Mouse (Mus musculus) forebrain, embryonic 15.5 days (tissue): ENCODE results near the gene Tbx6. TPM values are rescaled to one million over a fixed set of nuclear protein-coding genes. Genes with fewer than 3 reads are reported as not detected.
A peak's percentile ranks its signal among the peaks of the same experiment; 100 is the strongest.
"Not testable (repeated sequence)": the region's sequence is repeated elsewhere in the genome, so short reads cannot be mapped to it uniquely, and the experiment has no call there.

Experiments used
- ATAC-seq: fragments of 200-750 bp; cut with Nextera tagmentation; replicated peaks from 2 replicates; pipeline ENCODE4 v1.8.0; 2017; ENCODE audit warnings: mild to moderate bottlenecking, moderate TSS enrichment, moderate library complexity
- H3K27ac ChIP-seq: fragments of 300-500 bp; sonication (generic); replicated peaks from 2 replicates; pipeline ENCODE4 v1.5.1; 2015; ENCODE audit warnings: mild to moderate bottlenecking, inconsistent platforms
- H3K27me3 ChIP-seq: fragments of 300-500 bp; sonication (generic); 2 replicates; pipeline ENCODE4 v1.6.1; 2015; ENCODE audit warnings: inconsistent platforms
- H3K36me3 ChIP-seq: fragments of 300-500 bp; sonication (generic); 2 replicates; pipeline ENCODE4 v1.6.1; 2015; ENCODE audit warnings: mild to moderate bottlenecking, inconsistent platforms
- H3K4me1 ChIP-seq: fragments of 300-500 bp; sonication (generic); 2 replicates; pipeline ENCODE4 v1.6.1; 2015; ENCODE audit warnings: inconsistent platforms
- H3K4me2 ChIP-seq: fragments of 300-500 bp; sonication (generic); replicated peaks from 2 replicates; pipeline ENCODE4 v1.6.1; 2015; ENCODE audit warnings: mild to moderate bottlenecking, inconsistent platforms
- H3K4me3 ChIP-seq: fragments of 300-500 bp; sonication (generic); 2 replicates; pipeline ENCODE4 v1.5.1; 2015; ENCODE audit warnings: mild to moderate bottlenecking, inconsistent platforms
- H3K9ac ChIP-seq: fragments of 300-500 bp; sonication (generic); replicated peaks from 2 replicates; pipeline ENCODE4 v1.6.1; 2015; ENCODE audit warnings: mild to moderate bottlenecking, inconsistent platforms
- H3K9me3 ChIP-seq: fragments of 300-500 bp; sonication (generic); 2 replicates; pipeline ENCODE4 v1.6.1; 2016; ENCODE audit warnings: inconsistent platforms
- WGBS: fragments of 180-500 bp; shearing (Covaris S2); methylation state at CpG from one replicate; pipeline ENCODE4 v1.1.7; 2015; ENCODE audit warnings: mixed read lengths; 5-methylcytosine and 5-hydroxymethylcytosine counted together
- polyA plus RNA-seq: library from polyadenylated mRNA; unstranded; fragments of >200 nt; fragmentation: Nextera tagmentation; extraction: Ambion mirVana; gene quantifications from 2 replicates; pipeline ENCODE4 v1.2.1, GENCODE M21; 2015

Gene Tbx6
- polyA plus RNA-seq, 1 experiment from 2014 or later: 0.41 TPM

- WGBS: 86% methylated on average over 2 of the region's 2 CpGs
- Histone ChIP-seq H3K27ac (no peak overlapping the region), H3K4me2 (no peak overlapping the region), H3K4me3 (no peak overlapping the region), H3K9me3 (no peaks in the 10 kb centered on the region), H3K27me3 (no peaks in the 10 kb centered on the region), H3K9ac (no peak overlapping the region), H3K36me3 (peaks cover 17% of the 10 kb centered on the region), H3K4me1 (peaks cover 31% of the 10 kb centered on the region)
- ATAC-seq: no peak
These were observed 6.8 kb upstream of the Tbx6 start for GRCm38 (mm10) chr7:126774463-126774862.

- H3K27ac ChIP-seq: 0 out of 2 replicates have a peak overlapping the region, but pooled peaks have one; percentile 92
- no peaks in the 10 kb centered on the region for H3K27me3 ChIP-seq
- peaks cover 9% of the 10 kb centered on the region for H3K36me3 ChIP-seq
- no peak overlapping the region for H3K4me3 ChIP-seq
- H3K4me2 ChIP-seq: no peak overlapping the region
- WGBS: 85% methylated on average over 10 of the region's 10 CpGs
- peaks cover 40% of the 10 kb centered on the region for H3K4me1 ChIP-seq
- no peaks in the 10 kb centered on the region for H3K9me3 ChIP-seq
- no peak for ATAC-seq
- H3K9ac ChIP-seq: no peak overlapping the region
These were observed 5.9 kb upstream of the Tbx6 start for GRCm38 (mm10) chr7:126775185-126775977.

GRCm38 (mm10) chr7:126775978-126776234 lies 5.4 kb upstream of the Tbx6 start:
- 66% methylated on average over 3 of the region's 3 CpGs for WGBS
- no peaks in the 10 kb centered on the region for H3K9me3 ChIP-seq
- peaks cover 45% of the 10 kb centered on the region for H3K4me1 ChIP-seq
- H3K4me2 ChIP-seq: peak overlapping the region; percentile 87
- H3K36me3 ChIP-seq: peaks cover 4% of the 10 kb centered on the region
- H3K27ac ChIP-seq: peak overlapping the region; percentile 92
- no peak for ATAC-seq
- H3K4me3 ChIP-seq: peak overlapping the region; percentile 64; the same call in 1 of the 2 replicates
- H3K9ac ChIP-seq: peak overlapping the region; percentile 93; the same call in 1 of the 2 replicates
- H3K27me3 ChIP-seq: no peaks in the 10 kb centered on the region

- ATAC-seq: peak; percentile 90
- H3K27ac ChIP-seq: peak within 1 kb of the TSS; percentile 92
- H3K27me3 ChIP-seq: no peaks in the 10 kb centered on the region
- H3K4me1 ChIP-seq: peaks cover 52% of the 10 kb centered on the region
- peak within 1 kb of the TSS; percentile 93 for H3K9ac ChIP-seq
- H3K36me3 ChIP-seq: no peaks in the 10 kb centered on the region; the same call in 1 of the 2 replicates
- H3K4me2 ChIP-seq: peak within 1 kb of the TSS; percentile 87
- peak within 1 kb of the TSS; percentile 64 for H3K4me3 ChIP-seq
- WGBS: under 1% methylated on average over 37 of the region's 37 CpGs
- H3K9me3 ChIP-seq: no peaks in the 10 kb centered on the region
These were observed 4.7 kb upstream of the Tbx6 start, which contains the start of gene Ypel3 for GRCm38 (mm10) chr7:126776598-126777057. Gene Ypel3, plus strand, starts transcription at chr7:126776955.

GRCm38 (mm10) chr7:126777476-126777875 lies 3.8 kb upstream of the Tbx6 start:
- Histone ChIP-seq H3K4me2 (peak overlapping the region; percentile 87), H3K9me3 (no peaks in the 10 kb centered on the region), H3K9ac (peak overlapping the region; percentile 93), H3K27me3 (no peaks in the 10 kb centered on the region), H3K4me3 (peak overlapping the region; percentile 64), H3K4me1 (peaks cover 52% of the 10 kb centered on the region), H3K36me3 (no peaks in the 10 kb centered on the region; the same call in 1 of the 2 replicates), H3K27ac (peak overlapping the region; percentile 92)
- 54% methylated on average over 10 of the region's 10 CpGs for WGBS
- ATAC-seq: no peak

GRCm38 (mm10) chr7:126778147-126778546 lies 3.1 kb upstream of the Tbx6 start:
- Histone ChIP-seq H3K4me2 (peak overlapping the region; percentile 87), H3K27ac (0 out of 2 replicates have a peak overlapping the region, but pooled peaks have one; percentile 3), H3K27me3 (no peaks in the 10 kb centered on the region), H3K9me3 (no peaks in the 10 kb centered on the region), H3K4me3 (peak overlapping the region; percentile 64; the same call in 1 of the 2 replicates), H3K4me1 (peaks cover 52% of the 10 kb centered on the region), H3K9ac (peak overlapping the region; percentile 93; the same call in 1 of the 2 replicates), H3K36me3 (no peaks in the 10 kb centered on the region; the same call in 1 of the 2 replicates)
- 85% methylated on average over 3 of the region's 3 CpGs for WGBS
- no peak for ATAC-seq

- 94% methylated on average over 7 of the region's 7 CpGs for WGBS
- H3K27me3 ChIP-seq, H3K27ac ChIP-seq, H3K36me3 ChIP-seq, H3K9ac ChIP-seq, H3K4me2 ChIP-seq, ATAC-seq, H3K4me3 ChIP-seq, H3K9me3 ChIP-seq: not testable (repeated sequence)
- H3K4me1 ChIP-seq: peaks cover 52% of the 10 kb centered on the region
These were observed 2.2 kb upstream of the Tbx6 start for GRCm38 (mm10) chr7:126779101-126779500.

- peak overlapping the region; percentile 89 for H3K4me2 ChIP-seq
- H3K9me3 ChIP-seq: no peaks in the 10 kb centered on the region
- WGBS: under 1% methylated on average over 21 of the region's 21 CpGs
These were observed 1.0 kb upstream of the Tbx6 start for GRCm38 (mm10) chr7:126779983-126780970.

GRCm38 (mm10) chr7:126781661-126782370 lies 533 bp downstream of the Tbx6 start:
- Histone ChIP-seq H3K27me3 (no peaks in the 10 kb centered on the region), H3K4me3 (peak overlapping the region; percentile 42; the same call in 1 of the 2 replicates), H3K27ac (no peak overlapping the region), H3K9ac (no peak overlapping the region), H3K4me2 (no peak overlapping the region), H3K4me1 (peaks cover 41% of the 10 kb centered on the region), H3K9me3 (no peaks in the 10 kb centered on the region), H3K36me3 (peaks cover 30% of the 10 kb centered on the region)
- ATAC-seq: no peak
- WGBS: 46% methylated on average over 11 of the region's 11 CpGs

More at GRCm38 (mm10) chr7:126779983-126780970, 1.0 kb upstream of the Tbx6 start:
- Histone ChIP-seq H3K9ac (peak overlapping the region; percentile 48), H3K4me3 (peak overlapping the region; percentile 42), H3K36me3 (peaks cover 15% of the 10 kb centered on the region), H3K27me3 (no peaks in the 10 kb centered on the region), H3K27ac (peak overlapping the region; percentile 73), H3K4me1 (peaks cover 52% of the 10 kb centered on the region)
- peak; percentile 69 for ATAC-seq

- peaks cover 34% of the 10 kb centered on the region for H3K4me1 ChIP-seq
- H3K36me3 ChIP-seq: peaks cover 39% of the 10 kb centered on the region
- H3K27ac ChIP-seq: no peak overlapping the region
- H3K9me3 ChIP-seq: no peaks in the 10 kb centered on the region
- H3K4me2 ChIP-seq: no peak overlapping the region
- no peak for ATAC-seq
- H3K9ac ChIP-seq: no peak overlapping the region
- H3K27me3 ChIP-seq: no peaks in the 10 kb centered on the region
- no peak overlapping the region for H3K4me3 ChIP-seq
- WGBS: 88% methylated on average over 13 of the region's 13 CpGs
These were observed 1.4 kb downstream of the Tbx6 start for GRCm38 (mm10) chr7:126782693-126783092.

- Histone ChIP-seq H3K4me3 (no peak overlapping the region), H3K27ac (no peak overlapping the region), H3K9ac (no peak overlapping the region), H3K4me2 (no peak overlapping the region), H3K4me1 (peaks cover 22% of the 10 kb centered on the region), H3K36me3 (peaks cover 56% of the 10 kb centered on the region), H3K9me3 (no peaks in the 10 kb centered on the region), H3K27me3 (no peaks in the 10 kb centered on the region)
- WGBS: 91% methylated on average over 7 of the region's 7 CpGs
- no peak for ATAC-seq
These were observed 3.2 kb downstream of the Tbx6 start for GRCm38 (mm10) chr7:126784469-126784868.
